Comparison of ENCODE assay signal across 7 mouse cellular contexts in the genomic region with DNA sequence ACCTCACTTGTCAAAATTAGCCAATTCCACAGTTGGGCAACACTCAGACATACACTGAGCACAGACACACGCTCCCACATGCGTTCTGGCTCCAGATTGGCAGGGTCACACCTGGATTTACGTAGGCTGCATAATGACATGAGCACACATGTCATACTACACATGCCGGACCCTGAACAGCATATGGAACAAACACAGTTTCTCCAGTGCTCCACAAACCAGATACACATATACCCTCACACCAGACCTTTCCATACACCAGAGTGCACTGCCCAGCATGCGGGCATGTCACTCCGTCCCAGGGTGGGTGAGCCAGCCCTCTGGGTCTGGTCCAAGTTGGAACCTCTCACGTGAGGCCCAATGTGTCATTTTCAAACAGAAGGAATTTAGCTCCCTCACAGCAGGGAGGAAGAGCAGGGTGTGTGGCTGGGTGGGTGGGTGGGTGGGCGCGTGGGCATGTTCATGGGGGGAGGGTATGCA. TPM values are rescaled to one million over a fixed set of nuclear protein-coding genes. Genes with fewer than 3 reads are reported as not detected.
DNase-seq lines count a peak whose midpoint lies in the region; ATAC-seq and TF ChIP-seq lines count a peak whose summit lies in the region.

A gene (plus strand): TSS at position 430 of the 480 bp plus-strand sequence.

- no peak within 1 kb of the TSS for H3K9ac ChIP-seq in neural tube, embryonic 12.5 days
- no peak within 1 kb of the TSS for H3K9ac ChIP-seq in hindbrain, embryonic 15.5 days
- no peak within 1 kb of the TSS for H3K9ac ChIP-seq in limb, embryonic 15.5 days
- H3K9ac ChIP-seq in stomach, postnatal 0 days (ENCODE audit: low read length) = peak within 1 kb of the TSS; percentile 35; the same call in 1 of the 2 replicates

- WGBS in neural tube, embryonic 12.5 days = 81% methylated on average over 9 of the region's 9 CpGs
- 74% methylated on average over 9 of the region's 9 CpGs for WGBS in hindbrain, embryonic 15.5 days
- 55% methylated on average over 9 of the region's 9 CpGs for WGBS in limb, embryonic 15.5 days
- 41% methylated on average over 9 of the region's 9 CpGs for WGBS in stomach, postnatal 0 days

- H3K4me3 ChIP-seq in neural tube, embryonic 12.5 days = no peak within 1 kb of the TSS
- peak within 1 kb of the TSS; percentile 49 for H3K4me3 ChIP-seq in hindbrain, embryonic 15.5 days
- peak within 1 kb of the TSS; percentile 13; the same call in 1 of the 2 replicates for H3K4me3 ChIP-seq in limb, embryonic 15.5 days
- H3K4me3 ChIP-seq in stomach, postnatal 0 days (ENCODE audit: low read depth, low read length) = peak within 1 kb of the TSS; percentile 19

- peaks cover 9% of the 10 kb centered on the region; the same call in 1 of the 2 replicates for H3K4me1 ChIP-seq in neural tube, embryonic 12.5 days
- peaks cover 26% of the 10 kb centered on the region for H3K4me1 ChIP-seq in hindbrain, embryonic 15.5 days (replicated peaks)
- H3K4me1 ChIP-seq in limb, embryonic 15.5 days = peaks cover 24% of the 10 kb centered on the region
- H3K4me1 ChIP-seq in stomach, postnatal 0 days (replicated peaks; ENCODE audit: control insufficient read depth, insufficient read depth) = peaks cover 4% of the 10 kb centered on the region; the same call in 1 of the 2 replicates

- DNase-seq in neural tube, embryonic 10.5 days (ENCODE audit: extremely low spot score, low spot score) = no peak
- peak; percentile 36 for DNase-seq in stomach, postnatal 0 days (ENCODE audit: low spot score)
- no peak for DNase-seq in adrenal gland, adult 8-10 months
- no peak for DNase-seq in kidney, adult 18-20 months

- TF ChIP-seq EP300 in stomach, postnatal 0 days (optimal IDR thresholded peaks at IDR 0.05) = no peak

- H3K9me3 ChIP-seq in neural tube, embryonic 12.5 days = no peaks in the 10 kb centered on the region
- no peaks in the 10 kb centered on the region for H3K9me3 ChIP-seq in hindbrain, embryonic 15.5 days
- no peaks in the 10 kb centered on the region for H3K9me3 ChIP-seq in limb, embryonic 15.5 days
- H3K9me3 ChIP-seq in stomach, postnatal 0 days (ENCODE audit: control insufficient read depth, low read length) = no peaks in the 10 kb centered on the region

- H3K36me3 ChIP-seq in neural tube, embryonic 12.5 days = no peaks in the 10 kb centered on the region
- H3K36me3 ChIP-seq in hindbrain, embryonic 15.5 days = no peaks in the 10 kb centered on the region
- H3K36me3 ChIP-seq in limb, embryonic 15.5 days = no peaks in the 10 kb centered on the region
- no peaks in the 10 kb centered on the region for H3K36me3 ChIP-seq in stomach, postnatal 0 days (ENCODE audit: control insufficient read depth, insufficient read depth, low read length)

- TF ChIP-seq CTCF in stomach, postnatal 0 days (IDR thresholded peaks at IDR 0.05; ENCODE audit: low read depth) = no peak

- ATAC-seq in neural tube, embryonic 12.5 days (ENCODE audit: low FRiP score, low read depth) = no peak
- ATAC-seq in hindbrain, embryonic 15.5 days (ENCODE audit: low FRiP score, low read depth) = 0 out of 2 replicates have a peak, but pooled peaks have one; percentile 15
- ATAC-seq in limb, embryonic 15.5 days (ENCODE audit: insufficient number of reproducible peaks, low FRiP score, low TSS enrichment, low read depth) = no peak
- peak; percentile 21 for ATAC-seq in stomach, postnatal 0 days (ENCODE audit: low FRiP score, low TSS enrichment)

- no peaks in the 10 kb centered on the region; the same call in 1 of the 2 replicates for H3K27me3 ChIP-seq in neural tube, embryonic 12.5 days (replicated peaks)
- no peaks in the 10 kb centered on the region for H3K27me3 ChIP-seq in hindbrain, embryonic 15.5 days
- H3K27me3 ChIP-seq in limb, embryonic 15.5 days = peaks cover 5% of the 10 kb centered on the region; the same call in 1 of the 2 replicates
- H3K27me3 ChIP-seq in stomach, postnatal 0 days (ENCODE audit: control insufficient read depth, insufficient read depth, low read length) = no peaks in the 10 kb centered on the region

- no peak within 1 kb of the TSS for H3K27ac ChIP-seq in neural tube, embryonic 12.5 days
- no peak within 1 kb of the TSS for H3K27ac ChIP-seq in hindbrain, embryonic 15.5 days (replicated peaks)
- H3K27ac ChIP-seq in limb, embryonic 15.5 days = no peak within 1 kb of the TSS
- H3K27ac ChIP-seq in stomach, postnatal 0 days (replicated peaks) = 0 out of 2 replicates have a peak within 1 kb of the TSS, but pooled peaks have one; percentile 13

- H3K4me2 ChIP-seq in neural tube, embryonic 12.5 days (replicated peaks) = peak within 1 kb of the TSS; percentile 89
- peak within 1 kb of the TSS; percentile 96 for H3K4me2 ChIP-seq in hindbrain, embryonic 15.5 days
- H3K4me2 ChIP-seq in limb, embryonic 15.5 days = peak within 1 kb of the TSS; percentile 91
- peak within 1 kb of the TSS; percentile 92 for H3K4me2 ChIP-seq in stomach, postnatal 0 days (replicated peaks; ENCODE audit: low read depth)

RNA-seq across cellular contexts. Expression of the gene that starts here (rescaled TPM):
- 0.17 and 0.20 TPM in 2 replicates for polyA plus RNA-seq in neural tube, embryonic 12.5 days (2016; fragmentation: Nextera tagmentation; extraction: Ambion mirVana)
- 0.54 and 0.67 TPM in 2 replicates for polyA plus RNA-seq in hindbrain, embryonic 15.5 days (2015; fragmentation: Nextera tagmentation; extraction: Ambion mirVana)
- 0.18 and 0.19 TPM in 2 replicates for polyA plus RNA-seq in limb, embryonic 15.5 days (2015; fragmentation: Nextera tagmentation; extraction: Ambion mirVana)
- polyA plus RNA-seq in stomach, postnatal 0 days (2015; fragmentation: Nextera tagmentation; extraction: Ambion mirVana) = 1.4 and 1.8 TPM in 2 replicates
- 1 to 10 TPM; 1.2 to 2.6 (median 1.8) TPM for total RNA-seq in adrenal gland, adult 8-10 months (2022)

Comparison
In these comparisons a context has a peak if more than half of its experiments do, and no peak if none do; other contexts are left out.
1. Peak in ATAC-seq, H3K4me3 ChIP-seq and H3K4me2 ChIP-seq in hindbrain, embryonic 15.5 days; RNA of the gene not detected or under 1 TPM.